Mouse (Mus musculus): ENCODE data around the gene Ston2.

DNA sequence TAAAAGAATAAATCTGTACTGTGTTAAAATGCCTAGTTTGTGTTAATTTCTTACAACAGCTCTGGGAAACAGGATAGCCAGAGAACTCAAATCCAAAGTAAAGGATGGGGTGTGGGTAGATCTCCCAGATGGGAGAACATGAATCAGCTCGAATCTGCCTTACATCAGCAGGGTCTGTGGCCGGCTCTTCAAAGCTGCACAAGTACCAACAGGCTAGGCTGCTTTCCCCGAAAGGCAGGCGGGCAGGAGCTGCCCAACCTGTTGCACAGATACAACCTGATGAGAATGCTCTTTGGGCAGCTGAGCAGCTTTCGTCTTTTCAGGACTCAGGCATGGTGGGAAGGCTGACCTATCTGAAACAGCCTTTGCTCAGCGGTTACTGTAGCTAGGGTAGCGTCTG lies 94.6 kb downstream of the Ston2 start:
- no peak for TF ChIP-seq GATA1 (IDR thresholded peaks at IDR 0.05; ENCODE audit: low read length)
- no peak for TF ChIP-seq TAL1 (IDR thresholded peaks at IDR 0.05; ENCODE audit: low read length)
